Mouse (Mus musculus) naive thymus-derived CD4-positive, alpha-beta T cell, adult 2 months (primary cell): Measurements from ENCODE around the gene Asb15.

Experiments used
- DNase-seq: peaks from one replicate; pipeline ENCODE4 v3.0.0-alpha.2; 2011; ENCODE audit warnings: low read depth

The Asb15 gene

DNA sequence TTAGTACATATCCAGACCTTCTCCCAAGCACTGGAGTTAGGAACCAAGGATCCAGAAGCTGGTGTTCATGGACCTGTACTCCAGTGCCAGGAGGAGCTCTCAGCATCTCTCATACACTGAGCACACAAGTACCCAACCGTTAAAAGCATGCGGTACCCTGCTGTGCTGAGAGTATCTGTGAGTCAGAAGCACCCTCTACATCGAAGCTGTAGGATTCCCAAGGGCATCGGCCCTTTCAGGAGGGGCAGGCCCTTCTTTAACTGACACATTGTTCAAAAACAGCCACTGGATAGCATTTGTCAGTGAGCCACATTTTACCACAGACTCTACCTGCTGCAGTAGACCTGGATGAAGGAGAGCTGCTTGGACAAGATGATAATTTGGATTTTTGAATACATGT lies 80.2 kb downstream of the Asb15 start:
- DNase-seq: no peak

DNA sequence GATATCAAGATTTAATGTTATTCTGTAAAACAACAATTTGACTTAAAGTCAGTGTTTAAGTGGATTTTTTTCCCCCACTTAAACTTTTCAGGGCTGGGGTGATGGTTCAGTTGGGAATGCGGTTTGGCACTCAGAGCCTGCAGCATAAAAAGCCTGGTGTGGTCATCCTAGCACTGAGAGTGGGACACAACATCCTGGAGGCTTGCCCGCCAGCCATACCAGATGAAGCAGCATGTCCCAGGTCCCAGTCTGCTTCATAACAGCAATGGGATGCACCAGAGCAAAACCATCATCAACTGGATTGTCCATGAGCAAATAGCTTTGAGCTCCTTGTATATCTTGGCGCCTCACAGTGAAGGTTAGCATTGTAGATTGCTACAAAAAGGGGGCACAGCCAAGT lies 80.7 kb downstream of the Asb15 start:
- no peak for DNase-seq

DNA sequence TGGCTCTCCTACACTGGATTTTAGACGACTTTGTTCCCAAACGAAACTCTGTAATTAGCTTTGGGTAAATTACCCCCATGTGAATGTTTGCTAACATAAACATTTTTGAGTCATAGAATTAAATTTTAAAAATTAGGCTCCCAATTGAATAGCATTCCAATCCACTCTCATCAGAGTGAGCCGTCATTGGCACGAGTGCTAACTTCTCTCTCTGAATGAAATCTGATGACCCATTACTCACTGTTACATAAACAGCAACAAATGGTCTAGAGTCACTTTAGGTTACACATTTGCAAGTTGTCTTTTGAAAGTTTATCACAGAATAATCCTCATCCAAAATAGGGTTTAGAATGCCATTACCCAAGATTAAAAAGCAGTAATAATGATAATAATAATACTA lies 81.6 kb downstream of the Asb15 start:
- no peak for DNase-seq

DNA sequence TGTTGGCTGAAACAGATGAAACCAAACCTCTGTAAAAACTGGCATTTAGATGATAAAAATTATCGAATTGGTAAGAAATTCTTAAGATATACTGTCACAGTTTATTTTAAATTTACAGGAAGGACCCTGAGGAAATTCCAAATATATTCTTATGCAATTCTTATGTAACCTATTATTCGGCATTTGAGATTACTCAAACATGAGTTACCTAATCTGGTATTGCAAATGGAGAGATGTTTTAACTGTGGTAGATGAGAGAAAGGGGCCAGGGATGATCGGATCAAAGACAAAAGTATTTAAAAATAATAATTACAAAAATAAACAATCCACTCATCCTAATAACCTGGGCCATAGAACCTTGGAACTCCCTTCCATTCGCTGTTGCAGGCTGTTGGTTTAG lies 82.4 kb downstream of the Asb15 start:
- no peak for DNase-seq

DNA sequence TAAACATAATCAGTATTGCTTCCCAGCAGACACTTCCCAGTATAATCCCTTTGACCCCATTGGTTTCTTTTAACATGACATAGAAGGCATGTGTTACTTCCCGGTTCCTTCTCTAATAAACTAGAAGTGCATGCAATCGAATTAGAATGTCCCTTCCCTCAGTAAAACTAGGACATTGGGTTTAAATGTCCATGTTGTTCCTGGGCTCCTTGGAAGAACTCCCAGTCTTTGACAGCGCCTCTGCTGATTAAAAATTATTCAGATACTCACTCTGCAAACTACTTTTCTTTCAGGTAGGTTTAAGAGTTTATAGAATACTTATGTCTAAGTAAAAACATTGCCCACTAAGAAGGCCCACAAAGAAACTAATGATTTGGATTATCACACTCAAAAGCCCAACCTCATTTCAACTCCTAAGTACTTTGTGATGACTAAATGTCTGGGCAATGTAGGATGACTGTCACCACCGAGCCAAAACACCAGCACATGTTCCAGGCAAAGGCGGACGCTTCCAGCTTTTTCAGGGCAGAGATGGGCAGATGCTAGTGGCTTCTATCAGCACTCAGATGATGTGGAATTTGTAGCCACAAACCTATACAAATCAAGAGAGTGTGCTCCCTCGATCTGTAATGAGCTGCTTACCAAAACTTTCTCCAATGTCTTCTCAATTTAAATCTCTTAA lies 84.3 kb downstream of the Asb15 start:
- no peak for DNase-seq

DNA sequence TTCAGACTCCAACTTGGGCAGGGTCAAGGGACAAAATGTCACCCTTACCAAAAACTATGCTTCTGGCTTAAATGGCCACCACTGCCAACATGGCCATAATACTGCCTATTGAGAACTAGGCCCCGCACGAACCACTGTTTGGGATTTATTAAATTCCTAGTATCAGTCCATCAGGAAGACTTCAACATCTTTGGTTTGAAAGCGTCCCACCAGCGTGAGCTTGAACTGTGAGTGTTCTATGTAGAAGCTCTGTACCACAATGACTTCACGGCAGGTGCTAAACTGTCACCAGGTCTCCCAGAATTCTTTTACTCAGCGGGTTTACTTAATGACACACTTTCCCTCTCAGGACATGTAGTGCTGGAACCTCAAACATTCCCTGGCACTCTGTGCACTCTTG lies 85.4 kb downstream of the Asb15 start:
- no peak for DNase-seq

DNA sequence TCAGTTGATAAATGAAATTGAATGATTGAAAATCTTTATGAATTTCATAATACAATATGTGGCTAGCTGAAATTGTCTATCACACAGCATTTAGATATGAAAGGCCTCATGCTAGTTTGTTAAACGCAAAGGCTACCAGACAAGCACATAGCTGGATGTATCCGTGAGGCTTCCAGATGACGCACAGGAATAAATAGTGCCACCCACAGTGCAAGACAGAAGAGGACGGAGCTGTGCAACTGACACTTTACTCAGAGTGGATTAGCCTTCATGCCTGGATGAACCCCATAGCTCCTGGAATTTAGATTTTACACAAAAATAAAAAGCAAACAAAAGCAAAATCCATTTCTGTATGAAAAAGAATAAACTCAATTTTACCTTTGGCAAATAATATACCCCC lies 86.0 kb downstream of the Asb15 start:
- no peak for DNase-seq

DNA sequence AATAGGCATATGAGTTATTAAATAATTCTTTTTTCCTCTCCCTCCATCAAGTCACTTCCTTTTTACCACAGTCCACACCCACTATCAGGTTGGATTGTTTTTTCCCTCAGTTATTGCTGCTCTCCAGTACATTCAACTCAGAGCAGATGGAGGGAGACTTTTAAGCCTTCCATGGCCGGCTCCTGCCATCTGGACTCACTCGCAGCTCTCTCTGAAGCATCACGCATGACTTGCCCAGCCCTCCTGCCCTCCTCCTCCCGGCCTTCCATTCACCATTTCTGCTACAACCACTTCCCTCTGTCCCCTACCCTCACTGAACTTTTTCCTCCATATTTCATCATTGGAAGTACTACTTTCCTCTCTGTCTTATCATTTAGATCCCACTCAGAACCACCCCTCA lies 88.8 kb downstream of the Asb15 start:
- DNase-seq: no peak

DNA sequence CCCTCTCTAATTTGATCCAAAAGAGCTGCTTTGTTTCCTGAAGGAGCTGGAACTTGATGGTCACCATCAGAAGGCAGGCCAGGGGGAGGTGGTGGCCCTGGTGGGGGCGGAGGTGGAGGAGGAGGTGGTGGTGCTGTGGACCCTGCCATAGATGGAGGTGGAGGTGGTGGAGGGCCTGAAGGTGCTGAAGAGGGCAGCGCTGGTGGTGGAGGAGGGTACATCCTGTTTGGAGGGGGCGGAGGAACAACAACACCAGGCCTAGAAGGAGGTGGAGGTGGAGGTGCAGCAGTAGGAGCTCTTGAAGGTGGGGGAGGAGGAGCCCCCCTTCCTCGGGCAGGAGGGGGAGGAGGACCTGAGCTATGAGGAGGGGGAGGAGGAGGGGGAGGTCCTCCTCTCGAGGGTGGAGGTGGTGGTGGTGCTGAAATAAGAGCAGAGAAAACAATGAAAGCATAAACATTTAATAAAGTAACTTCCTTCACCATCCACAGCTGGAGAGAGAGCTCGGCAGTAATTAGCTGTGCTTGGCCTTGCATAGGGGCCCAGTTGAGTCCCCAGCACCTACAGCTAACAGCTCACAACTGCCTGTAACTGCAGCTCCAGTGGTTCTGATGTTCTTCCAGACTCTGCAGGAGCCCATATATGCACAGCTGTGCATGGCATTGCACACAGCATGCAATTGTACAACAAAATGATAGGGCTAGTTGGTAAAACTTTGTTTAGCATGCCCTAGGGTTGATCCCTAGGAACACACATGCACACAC lies 91.5 kb downstream of the Asb15 start:
- no peak for DNase-seq

DNA sequence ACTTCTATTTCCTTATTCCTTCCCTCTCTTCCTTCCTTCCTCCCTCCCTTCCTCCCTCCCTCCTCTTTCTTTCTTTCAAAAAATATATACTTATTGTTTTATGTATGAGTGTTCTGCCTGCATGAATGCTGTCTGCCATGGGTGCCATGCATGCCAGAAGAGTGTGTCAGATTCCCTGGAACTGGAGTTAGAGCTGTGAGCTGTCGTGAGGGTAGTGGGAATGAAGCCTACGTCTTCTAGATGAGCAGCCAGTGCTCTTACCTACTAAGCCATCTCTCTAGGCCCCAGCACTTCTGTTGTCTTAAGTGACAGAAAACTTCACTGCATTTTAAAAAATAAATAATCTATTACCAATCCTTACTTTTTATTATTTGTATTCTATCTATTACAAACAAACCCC lies 93.0 kb downstream of the Asb15 start:
- DNase-seq: no peak

DNA sequence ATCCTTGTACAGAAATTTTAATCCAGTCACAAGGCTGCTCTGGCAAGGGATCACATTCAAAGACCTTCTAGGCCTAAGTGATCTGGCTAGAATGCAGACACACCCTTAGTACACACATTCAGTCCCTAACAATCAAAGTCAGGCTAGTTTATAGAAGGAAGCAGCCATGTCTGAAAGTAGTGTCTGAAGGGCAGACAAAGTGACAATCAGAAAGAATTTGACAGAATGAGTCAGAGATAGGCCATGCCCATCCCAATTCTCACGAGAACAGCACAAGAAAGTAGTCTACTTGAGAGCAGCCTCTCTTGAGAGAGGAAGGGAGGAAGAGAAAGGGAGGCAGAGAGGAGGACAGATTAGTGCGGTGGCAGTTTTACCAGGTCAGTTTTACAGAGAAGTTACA lies 94.2 kb downstream of the Asb15 start:
- DNase-seq: no peak
